In the genomic region with DNA sequence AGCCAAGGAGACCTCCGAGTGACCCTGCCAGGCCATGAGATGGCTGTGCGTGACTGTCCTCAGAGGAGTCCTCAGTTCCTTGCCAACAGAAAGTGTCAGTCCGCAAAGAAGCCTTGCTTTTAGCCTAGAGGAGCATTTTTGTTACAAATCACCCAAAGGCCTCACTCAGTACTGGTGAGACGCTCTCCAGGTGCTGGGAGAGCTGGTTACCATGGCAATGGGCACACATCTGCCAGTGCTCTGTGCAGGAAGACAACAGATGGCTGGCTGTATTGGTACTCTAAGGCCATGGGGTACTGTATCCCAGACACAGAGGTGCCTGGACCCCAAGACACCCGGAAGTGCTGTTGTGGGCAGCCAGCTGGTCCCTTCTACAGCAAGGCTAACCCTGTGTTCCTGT, we compare ENCODE assay signal across 10 mouse cellular contexts. TPM values are rescaled to one million over a fixed set of nuclear protein-coding genes. Genes with fewer than 3 reads are reported as not detected.
DNase-seq lines count a peak whose midpoint lies in the region; ATAC-seq and TF ChIP-seq lines count a peak whose summit lies in the region.
"Had no signal": no experiment of that assay in that cellular context is flagged by ENCODE, and none has a peak within 500 bp of the region (broad histone marks: within the 10 kb centered on the region; RNA-seq: fewer than 3 reads in every experiment).

No protein-coding gene starts in this region.

- WGBS in forebrain, postnatal 0 days: 59% methylated on average over 5 of the region's 5 CpGs
- whole genome bisulfite sequencing in midbrain, embryonic 12.5 days: 56% methylated on average over 5 of the region's 5 CpGs

- no peaks in the 10 kb centered on the region for H3K36me3 ChIP-seq in forebrain, postnatal 0 days (ENCODE audit: insufficient read depth)
- H3K36me3 ChIP-seq in midbrain, embryonic 12.5 days: no peaks in the 10 kb centered on the region
- H3K36me3 ChIP-seq: heart, embryonic 13.5 days had no signal

- peak; percentile 79 for DNase-seq in thymus, postnatal 0 days (ENCODE audit: low spot score)
- DNase-seq in thymus, postnatal 25 days: no peak
- peak; percentile 32 for DNase-seq in forebrain, postnatal 0 days
- no peak for DNase-seq in left cerebral cortex, adult 18-20 months (ENCODE audit: low spot score in 2 of 2)
- no peak for DNase-seq in T-cell, adult 2 months (ENCODE audit: low spot score)
- DNase-seq in cerebellum, postnatal 14 days: no peak
- no peak for DNase-seq in ovary, adult 18-20 months (ENCODE audit: low spot score)
- DNase-seq: kidney, adult 9 months had no signal

- ATAC-seq in forebrain, postnatal 0 days: peak; percentile 71
- ATAC-seq in midbrain, embryonic 12.5 days (ENCODE audit: low FRiP score, low read depth): no peak

- no peak overlapping the region for H3K27ac ChIP-seq in forebrain, postnatal 0 days (ENCODE audit: low read depth, low read length)
- peak overlapping the region; percentile 46; the same call in 1 of the 2 replicates for H3K27ac ChIP-seq in midbrain, embryonic 12.5 days (replicated peaks)

- no peaks in the 10 kb centered on the region for H3K27me3 ChIP-seq in forebrain, postnatal 0 days (ENCODE audit: insufficient read depth, low read length)
- no peaks in the 10 kb centered on the region for H3K27me3 ChIP-seq in midbrain, embryonic 12.5 days
- H3K27me3 ChIP-seq: heart, embryonic 13.5 days had no signal

- no peak overlapping the region for H3K4me2 ChIP-seq in forebrain, postnatal 0 days (ENCODE audit: low read depth)
- no peak overlapping the region for H3K4me2 ChIP-seq in midbrain, embryonic 12.5 days (replicated peaks)
- H3K4me2 ChIP-seq: heart, embryonic 13.5 days had no signal

- TF ChIP-seq CTCF in forebrain, postnatal 0 days (IDR thresholded peaks at IDR 0.05; ENCODE audit: low read depth): no peak

- H3K4me1 ChIP-seq in forebrain, postnatal 0 days (ENCODE audit: insufficient read depth): peaks cover 7% of the 10 kb centered on the region; the same call in 1 of the 2 replicates
- H3K4me1 ChIP-seq in midbrain, embryonic 12.5 days: peaks cover 13% of the 10 kb centered on the region

- H3K4me3 ChIP-seq in forebrain, postnatal 0 days (ENCODE audit: low read depth, low read length): no peak overlapping the region
- no peak overlapping the region for H3K4me3 ChIP-seq in midbrain, embryonic 12.5 days
- H3K4me3 ChIP-seq: heart, embryonic 13.5 days had no signal

- H3K9ac ChIP-seq in forebrain, postnatal 0 days: no peak overlapping the region
- no peak overlapping the region for H3K9ac ChIP-seq in midbrain, embryonic 12.5 days (replicated peaks)

- no peaks in the 10 kb centered on the region for H3K9me3 ChIP-seq in forebrain, postnatal 0 days (ENCODE audit: low read length)
- H3K9me3 ChIP-seq in midbrain, embryonic 12.5 days: no peaks in the 10 kb centered on the region
- H3K9me3 ChIP-seq: heart, embryonic 13.5 days had no signal

RNA-seq across cellular contexts. Expression of a gene that starts 51.0 kb away (rescaled TPM):
- 0.49 and 0.57 TPM in 2 replicates for polyA plus RNA-seq in thymus, postnatal 0 days (2015; fragmentation: Nextera tagmentation; extraction: Ambion mirVana)
- 52.7 and 57.8 TPM in 2 replicates for total RNA-seq in forebrain, postnatal 0 days (2014; rRNA removed)
- 5.8 and 7.0 TPM in 2 replicates for polyA plus RNA-seq in forebrain, postnatal 0 days (2015; fragmentation: Nextera tagmentation; extraction: Ambion mirVana)
- polyA plus RNA-seq in midbrain, embryonic 12.5 days (2016; fragmentation: Nextera tagmentation; extraction: Ambion mirVana): 3.2 and 3.6 TPM in 2 replicates
- total RNA-seq in left cerebral cortex, adult 18-20 months (2021): 100 to 1,000 TPM; 122 to 142 TPM

Comparison
In these comparisons a context has a peak if more than half of its experiments do, and no peak if none do; other contexts are left out.
1. DNase-seq: peak in thymus, postnatal 0 days (single experiment) and forebrain, postnatal 0 days (single experiment); none in thymus, postnatal 25 days (single experiment), left cerebral cortex, adult 18-20 months (0 of 2), T-cell, adult 2 months (single experiment), cerebellum, postnatal 14 days (0 of 2) and ovary, adult 18-20 months (single experiment).